Mouse (Mus musculus): ENCODE measurements around the gene Snrnp70.

- TF ChIP-seq CTCF (IDR thresholded peaks at IDR 0.05; ENCODE audit: low read depth, low read length) (no peak), POLR2A (IDR thresholded peaks at IDR 0.05; ENCODE audit: extremely low read depth, insufficient read depth, low read length) (no peak)
These were observed 40.1 kb downstream of the Snrnp70 start for GRCm38 (mm10) chr7:45355318-45356020.
